Mouse (Mus musculus): ENCODE results near the gene Gfer. TPM values are rescaled to one million over a fixed set of nuclear protein-coding genes. Genes with fewer than 3 reads are reported as not detected.

Gfer gene
- polyA plus RNA-seq, 1 experiment from 2014 or later, result 43.3 TPM

- Histone ChIP-seq H3K36me3 (ENCODE audit: insufficient read depth, low read length) (peaks cover 17% of the 10 kb centered on the region), H3K4me2 (ENCODE audit: low read length) (peak overlapping the region; percentile 88), H3K27ac (peak overlapping the region; percentile 84), H3K9ac (ENCODE audit: low read depth, low read length) (peak overlapping the region; percentile 80), H3K4me3 (replicated peaks; ENCODE audit: low read depth, low read length) (peak overlapping the region; percentile 78), H3K4me1 (replicated peaks; ENCODE audit: insufficient read depth, low read length) (peaks cover 15% of the 10 kb centered on the region), H3K9me3 (replicated peaks; ENCODE audit: low read length) (no peaks in the 10 kb centered on the region), H3K27me3 (ENCODE audit: insufficient read depth, low read length) (no peaks in the 10 kb centered on the region)
- no peak for TF ChIP-seq CTCF (IDR thresholded peaks at IDR 0.05; ENCODE audit: low read depth)
- no peak for DNase-seq (ENCODE audit: low spot score)
- 3% methylated on average over 51 of the region's 51 CpGs for WGBS
- peak; percentile 8; the same call in 1 of the 2 replicates for ATAC-seq (replicated peaks; ENCODE audit: low FRiP score, low read depth)
Observed at GRCm38 (mm10) chr17:24695326-24696010, 488 bp downstream of the Gfer start.

GRCm38 (mm10) chr17:24692385-24692784, 3.6 kb downstream of the Gfer start:
- peaks cover 27% of the 10 kb centered on the region for H3K4me1 ChIP-seq (replicated peaks; ENCODE audit: insufficient read depth, low read length)
- 0 out of 2 replicates have a peak, but pooled peaks cover 9% of the 10 kb centered on the region for H3K36me3 ChIP-seq (ENCODE audit: insufficient read depth, low read length)
- H3K27me3 ChIP-seq (ENCODE audit: insufficient read depth, low read length), result peaks cover 14% of the 10 kb centered on the region
- no peak overlapping the region for H3K4me2 ChIP-seq (ENCODE audit: low read length)
- no peak overlapping the region for H3K27ac ChIP-seq
- DNase-seq (ENCODE audit: low spot score), result no peak
- no peak overlapping the region for H3K9ac ChIP-seq (ENCODE audit: low read depth, low read length)
- H3K9me3 ChIP-seq (replicated peaks; ENCODE audit: low read length), result no peaks in the 10 kb centered on the region
- 81% methylated on average over 5 of the region's 5 CpGs for WGBS
- no peak for TF ChIP-seq CTCF (IDR thresholded peaks at IDR 0.05; ENCODE audit: low read depth)
- H3K4me3 ChIP-seq (replicated peaks; ENCODE audit: low read depth, low read length), result no peak overlapping the region
- no peak for ATAC-seq (replicated peaks; ENCODE audit: low FRiP score, low read depth)

GRCm38 (mm10) chr17:24689251-24690081, 6.5 kb downstream of the Gfer start, which contains the start of gene Syngr3:
Gene Syngr3, minus strand, starts transcription at chr17:24689955.
- WGBS, result under 1% methylated on average over 54 of the region's 55 CpGs
- H3K27me3 ChIP-seq (ENCODE audit: insufficient read depth, low read length), result peaks cover 14% of the 10 kb centered on the region
- no peaks in the 10 kb centered on the region for H3K9me3 ChIP-seq (replicated peaks; ENCODE audit: low read length)
- H3K36me3 ChIP-seq (ENCODE audit: insufficient read depth, low read length), result 0 out of 2 replicates have a peak, but pooled peaks cover 9% of the 10 kb centered on the region
- H3K4me1 ChIP-seq (replicated peaks; ENCODE audit: insufficient read depth, low read length), result peaks cover 15% of the 10 kb centered on the region
- no peak within 1 kb of the TSS for H3K27ac ChIP-seq
- peak within 1 kb of the TSS; percentile 89 for H3K4me2 ChIP-seq (ENCODE audit: low read length)
- TF ChIP-seq CTCF (IDR thresholded peaks at IDR 0.05; ENCODE audit: low read depth), result no peak
- no peak for ATAC-seq (replicated peaks; ENCODE audit: low FRiP score, low read depth)
- peak within 1 kb of the TSS; percentile 49; the same call in 1 of the 2 replicates for H3K9ac ChIP-seq (ENCODE audit: low read depth, low read length)
- DNase-seq (ENCODE audit: low spot score), result no peak
- peak within 1 kb of the TSS; percentile 43 for H3K4me3 ChIP-seq (replicated peaks; ENCODE audit: low read depth, low read length)

GRCm38 (mm10) chr17:24687599-24687998, 8.4 kb downstream of the Gfer start:
- H3K36me3 ChIP-seq (ENCODE audit: insufficient read depth, low read length), result 0 out of 2 replicates have a peak, but pooled peaks cover 2% of the 10 kb centered on the region
- ATAC-seq (replicated peaks; ENCODE audit: low FRiP score, low read depth) (no peak), DNase-seq (ENCODE audit: low spot score) (no peak)
- H3K27ac ChIP-seq, result no peak overlapping the region
- peaks cover 15% of the 10 kb centered on the region for H3K4me1 ChIP-seq (replicated peaks; ENCODE audit: insufficient read depth, low read length)
- H3K27me3 ChIP-seq (ENCODE audit: insufficient read depth, low read length), result peaks cover 14% of the 10 kb centered on the region
- 21% methylated on average over 23 of the region's 23 CpGs for WGBS
- TF ChIP-seq CTCF (IDR thresholded peaks at IDR 0.05; ENCODE audit: low read depth), result no peak
- H3K4me3 ChIP-seq (replicated peaks; ENCODE audit: low read depth, low read length), result peak overlapping the region; percentile 32
- H3K9me3 ChIP-seq (replicated peaks; ENCODE audit: low read length), result no peaks in the 10 kb centered on the region
- peak overlapping the region; percentile 61 for H3K4me2 ChIP-seq (ENCODE audit: low read length)
- H3K9ac ChIP-seq (ENCODE audit: low read depth, low read length), result peak overlapping the region; percentile 40

GRCm38 (mm10) chr17:24687146-24687595, 8.8 kb downstream of the Gfer start:
- Histone ChIP-seq H3K27me3 (ENCODE audit: insufficient read depth, low read length) (peaks cover 14% of the 10 kb centered on the region), H3K9me3 (replicated peaks; ENCODE audit: low read length) (no peaks in the 10 kb centered on the region), H3K36me3 (ENCODE audit: insufficient read depth, low read length) (0 out of 2 replicates have a peak, but pooled peaks cover 2% of the 10 kb centered on the region), H3K27ac (no peak overlapping the region), H3K9ac (ENCODE audit: low read depth, low read length) (peak overlapping the region; percentile 40), H3K4me3 (replicated peaks; ENCODE audit: low read depth, low read length) (peak overlapping the region; percentile 32), H3K4me2 (ENCODE audit: low read length) (peak overlapping the region; percentile 61), H3K4me1 (replicated peaks; ENCODE audit: insufficient read depth, low read length) (peaks cover 15% of the 10 kb centered on the region)
- ATAC-seq (replicated peaks; ENCODE audit: low FRiP score, low read depth) (peak; percentile 52), DNase-seq (ENCODE audit: low spot score) (no peak)
- TF ChIP-seq CTCF (IDR thresholded peaks at IDR 0.05; ENCODE audit: low read depth), result peak; percentile 20; the same call in 1 of the 2 replicates
- under 1% methylated on average over 24 of the region's 25 CpGs for WGBS

GRCm38 (mm10) chr17:24686514-24686913, 9.4 kb downstream of the Gfer start:
- Histone ChIP-seq H3K27me3 (ENCODE audit: insufficient read depth, low read length) (peaks cover 14% of the 10 kb centered on the region), H3K9me3 (replicated peaks; ENCODE audit: low read length) (no peaks in the 10 kb centered on the region), H3K4me2 (ENCODE audit: low read length) (peak overlapping the region; percentile 1; the same call in 1 of the 2 replicates), H3K9ac (ENCODE audit: low read depth, low read length) (no peak overlapping the region), H3K27ac (no peak overlapping the region), H3K36me3 (ENCODE audit: insufficient read depth, low read length) (0 out of 2 replicates have a peak, but pooled peaks cover 4% of the 10 kb centered on the region), H3K4me1 (replicated peaks; ENCODE audit: insufficient read depth, low read length) (peaks cover 15% of the 10 kb centered on the region), H3K4me3 (replicated peaks; ENCODE audit: low read depth, low read length) (no peak overlapping the region)
- DNase-seq (ENCODE audit: low spot score) (peak; percentile 73), ATAC-seq (replicated peaks; ENCODE audit: low FRiP score, low read depth) (no peak)
- TF ChIP-seq CTCF (IDR thresholded peaks at IDR 0.05; ENCODE audit: low read depth), result no peak
- WGBS, result 40% methylated on average over 16 of the region's 16 CpGs

Measured in kidney, postnatal 0 days (tissue).